Mouse (Mus musculus) NIH3T3 (cell line): ENCODE measurements around the gene Gm21488.
"Not testable (repeated sequence)": the region's sequence is repeated elsewhere in the genome, so short reads cannot be mapped to it uniquely, and the experiment has no call there.

ENCODE experiments used
- DNase-seq: peaks from one replicate; pipeline ENCODE4 v3.0.0-alpha.2; 2012; ENCODE audit warnings: low read depth

Gene Gm21488

DNA sequence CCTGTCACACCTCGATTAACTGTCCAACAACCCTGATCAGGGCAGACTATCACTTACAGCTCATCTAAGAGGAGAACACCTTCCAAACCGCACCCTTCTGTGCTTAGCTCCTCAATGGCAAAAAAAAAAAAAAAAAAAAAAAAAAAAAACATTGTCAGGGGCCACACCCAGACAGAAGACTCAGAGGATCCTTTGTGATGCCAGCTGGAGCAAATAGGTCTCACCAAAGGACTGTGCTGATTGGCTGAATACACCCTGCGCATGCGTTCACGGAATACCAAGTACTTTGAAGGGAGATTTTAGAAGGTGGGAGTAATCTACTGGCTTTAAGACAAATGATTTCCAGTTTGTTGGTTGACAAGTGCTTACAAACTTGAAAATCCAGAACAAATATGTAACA lies at the start of gene Gm21488:
Gene Gm21488 (minus strand): TSS at position 101 of the 400 bp plus-strand sequence.
- not testable (repeated sequence) for DNase-seq
